Mouse (Mus musculus) olfactory bulb, adult 2 months (tissue): Measurements from ENCODE around the gene Tsx.

Experiments
- CTCF ChIP-seq: fragments of 200-500 bp; IDR thresholded peaks from 2 replicates; pipeline ENCODE4 v1.5.1; 2012; ENCODE audit warnings: low read depth, mild to moderate bottlenecking, low read length, moderate library complexity; ENCODE audit not compliant: insufficient read depth
- POLR2A ChIP-seq: fragments of 200-500 bp; IDR thresholded peaks from 2 replicates; pipeline ENCODE4 v1.6.1; 2012; ENCODE audit warnings: mild to moderate bottlenecking, low read depth, low read length, moderate library complexity; ENCODE audit not compliant: insufficient read depth

- TF ChIP-seq CTCF (no peak), POLR2A (no peak)
These were observed 45.6 kb upstream of the Tsx start for GRCm38 (mm10) chrX:103368650-103369049.
